Mouse (Mus musculus): ENCODE results near the gene Fbxo9.
"Not testable (repeated sequence)": the region's sequence is repeated elsewhere in the genome, so short reads cannot be mapped to it uniquely, and the experiment has no call there.

Gene Fbxo9

DNA sequence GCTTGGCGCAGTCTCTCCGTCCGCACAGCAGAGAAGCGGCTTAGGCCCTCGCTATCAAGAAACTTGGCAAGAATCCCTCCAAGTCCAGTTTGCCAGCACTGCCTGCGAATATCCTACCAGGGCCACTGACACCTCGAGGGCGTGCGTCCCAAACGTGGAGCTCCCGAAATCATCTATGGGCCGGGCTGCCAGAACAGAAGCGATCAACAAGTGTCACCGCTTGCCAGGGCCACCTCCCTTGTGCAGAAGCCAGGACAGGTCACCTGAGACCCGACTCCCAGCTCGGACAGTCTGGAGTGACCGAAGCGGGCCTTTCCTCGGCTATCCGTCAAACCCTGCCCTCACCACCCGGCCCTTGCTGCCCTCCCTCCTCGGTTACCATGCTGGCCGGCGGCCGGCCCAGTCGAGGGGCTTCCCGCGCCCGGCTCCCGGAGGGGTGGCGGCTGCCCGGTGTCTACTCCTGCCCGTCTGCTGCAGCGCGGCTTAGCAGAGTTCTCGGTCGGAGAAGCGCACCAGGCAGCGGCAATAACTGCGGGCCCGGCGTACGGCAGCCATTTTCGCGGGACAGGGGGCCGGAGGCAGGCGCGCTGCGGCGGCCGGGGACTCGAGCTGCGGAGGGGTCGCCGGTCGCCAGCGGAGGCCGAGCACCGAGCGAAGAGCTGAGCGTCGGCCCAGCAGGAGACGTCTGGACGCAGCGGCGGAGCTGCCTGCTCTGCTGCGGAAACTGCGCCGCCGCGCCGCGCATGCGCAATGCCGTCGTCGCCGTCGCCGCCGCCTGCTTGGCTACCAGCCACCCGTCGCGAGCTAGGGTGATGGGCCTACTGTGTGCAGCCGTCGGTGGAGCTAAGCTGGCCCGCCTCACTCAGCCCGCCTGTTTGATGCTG is 711 bp downstream of the Fbxo9 start:
- DNase-seq (ENCODE audit: low read depth, low spot score): peak; percentile 83

DNA sequence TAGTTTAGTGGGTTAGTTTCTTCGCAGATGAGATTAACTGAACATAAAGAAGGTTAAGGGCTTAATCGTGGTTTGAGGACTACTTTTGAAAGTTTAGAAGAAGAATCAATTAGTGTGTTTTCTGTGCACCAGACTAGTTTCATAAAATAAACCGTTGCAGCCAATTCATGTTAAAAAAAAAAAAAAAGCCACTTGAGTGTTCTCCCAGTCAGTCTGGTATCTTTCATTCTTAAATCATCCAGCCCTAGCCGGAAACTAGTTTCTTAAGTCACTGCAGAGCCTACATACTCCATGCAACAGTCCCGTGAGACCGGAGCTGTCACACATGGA is 1.3 kb downstream of the Fbxo9 start:
- no peak for DNase-seq (ENCODE audit: low read depth, low spot score)

DNA sequence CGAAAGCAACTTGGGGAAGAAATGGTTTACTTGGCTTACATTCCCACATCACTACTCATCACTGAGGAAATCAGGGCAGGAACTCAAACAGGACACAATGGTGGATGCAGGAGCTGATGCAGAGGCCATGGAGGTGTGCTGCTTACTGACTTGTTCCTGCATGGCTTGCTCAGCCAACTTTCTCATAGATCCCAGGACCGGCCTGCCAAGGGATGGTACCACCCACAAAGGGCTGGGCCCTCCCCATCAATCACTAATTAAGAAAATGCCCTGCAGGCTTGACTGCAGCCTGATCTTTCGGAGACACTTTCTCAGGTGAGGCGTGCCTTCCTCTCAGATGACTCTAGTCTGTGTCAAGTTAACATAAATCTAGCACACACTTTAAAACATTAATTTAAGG is 2.0 kb downstream of the Fbxo9 start:
- no peak for DNase-seq (ENCODE audit: low read depth, low spot score)

DNA sequence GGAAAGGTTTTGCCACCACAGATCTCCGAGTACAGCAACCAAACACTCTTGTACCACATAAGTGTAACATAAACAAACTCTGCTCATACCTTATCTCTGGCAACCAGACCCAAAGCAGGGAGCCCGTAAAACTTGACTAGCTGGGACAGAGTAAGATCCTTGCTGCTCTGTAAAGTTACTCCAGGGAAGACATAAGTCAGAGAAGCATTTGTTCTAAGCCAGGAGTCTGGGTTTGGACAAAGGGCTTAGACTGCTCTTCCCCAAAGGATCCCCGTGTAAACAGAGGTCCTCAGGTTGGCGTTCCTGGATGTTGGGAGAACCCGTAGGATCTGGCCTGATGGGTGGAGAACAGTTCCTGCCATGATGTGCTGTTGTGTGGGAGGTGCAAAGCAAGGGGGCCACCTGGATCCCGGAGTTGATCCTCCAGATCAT is 3.3 kb downstream of the Fbxo9 start:
- no peak for DNase-seq (ENCODE audit: low read depth, low spot score)

DNA sequence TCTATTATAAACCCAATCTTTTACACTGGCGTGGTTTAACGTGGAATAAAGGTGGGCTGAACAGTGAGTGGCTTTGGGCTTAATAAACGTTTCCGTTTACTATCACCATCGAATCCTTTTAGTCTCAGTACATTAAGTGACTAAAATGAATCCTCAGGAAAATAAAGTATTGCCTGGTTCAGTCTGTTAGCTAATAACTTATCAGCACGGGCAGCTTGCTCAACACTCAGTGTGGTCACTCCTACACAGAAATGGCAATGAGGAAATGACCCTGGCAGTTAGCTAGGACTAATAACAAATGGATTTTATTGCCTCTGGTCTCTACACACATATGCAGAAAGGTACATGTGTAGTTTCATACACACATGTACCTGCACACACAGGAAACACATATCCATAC is 3.9 kb downstream of the Fbxo9 start:
- DNase-seq (ENCODE audit: low read depth, low spot score): no peak

DNA sequence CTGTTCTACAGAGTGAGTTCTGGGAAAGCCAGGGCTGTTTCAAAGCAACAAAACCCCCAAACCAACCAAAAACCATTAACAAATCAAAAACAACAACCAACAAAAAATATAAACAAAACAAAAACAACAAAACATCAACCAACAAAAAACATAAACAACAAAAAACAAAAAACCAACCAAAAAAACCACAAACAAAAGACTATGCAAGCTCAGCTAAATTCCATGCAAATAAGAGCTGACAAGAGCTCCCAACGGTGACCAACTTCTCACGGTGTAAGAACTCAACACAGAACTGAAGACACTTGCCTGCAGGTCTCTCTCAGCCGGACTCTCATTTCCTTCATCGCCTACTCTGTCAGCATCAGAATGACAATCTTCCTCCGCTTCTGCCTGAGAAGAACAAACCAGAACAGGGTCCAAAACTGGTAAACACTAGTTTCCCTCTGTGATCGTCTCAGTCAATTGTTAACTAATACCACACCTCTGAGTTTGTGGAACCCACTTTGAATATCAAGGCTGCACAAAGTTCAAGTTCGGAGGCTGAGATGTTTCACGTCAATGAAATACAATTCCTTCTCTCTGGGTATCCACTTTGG is 4.8 kb downstream of the Fbxo9 start:
- DNase-seq (ENCODE audit: low read depth, low spot score): peak; percentile 82

DNA sequence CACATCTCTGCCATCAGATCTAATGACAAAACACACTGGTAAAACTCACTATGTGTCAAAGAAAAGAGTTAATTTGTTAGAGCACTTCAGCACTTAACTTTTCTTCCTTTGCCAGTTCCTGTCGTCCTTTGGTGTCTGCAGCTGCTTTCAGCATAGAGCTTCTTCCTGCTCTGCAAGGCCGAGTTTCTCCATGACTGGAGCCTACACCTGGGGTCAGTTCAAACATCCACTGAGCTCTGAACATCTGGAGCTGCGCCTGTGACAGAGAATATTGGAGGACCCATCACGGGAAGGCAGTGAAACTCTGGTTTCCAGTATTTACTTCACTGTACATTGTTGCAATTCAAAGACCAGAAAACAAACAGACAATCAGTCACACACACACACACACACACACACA is 7.4 kb downstream of the Fbxo9 start:
- no peak for DNase-seq (ENCODE audit: low read depth, low spot score)

DNA sequence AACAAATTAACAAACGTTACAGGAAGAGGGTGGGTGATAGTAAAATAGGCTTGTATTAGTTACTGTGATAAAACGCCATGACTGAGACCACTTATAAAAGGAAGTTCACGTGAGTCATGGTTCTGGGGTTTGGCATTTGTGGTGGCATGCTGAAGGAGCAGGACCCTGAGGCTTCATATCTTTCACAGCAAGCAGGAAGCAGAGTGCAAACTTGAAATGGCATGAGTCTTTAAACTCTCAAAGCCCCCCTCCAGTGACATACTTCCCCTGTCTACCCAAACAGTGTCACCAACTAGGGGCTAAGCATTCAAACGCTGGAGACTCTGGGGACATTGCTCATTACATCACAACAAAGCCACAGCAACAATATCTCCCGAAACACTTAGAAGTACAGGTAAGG is 7.9 kb downstream of the Fbxo9 start:
- DNase-seq (ENCODE audit: low read depth, low spot score): no peak

DNA sequence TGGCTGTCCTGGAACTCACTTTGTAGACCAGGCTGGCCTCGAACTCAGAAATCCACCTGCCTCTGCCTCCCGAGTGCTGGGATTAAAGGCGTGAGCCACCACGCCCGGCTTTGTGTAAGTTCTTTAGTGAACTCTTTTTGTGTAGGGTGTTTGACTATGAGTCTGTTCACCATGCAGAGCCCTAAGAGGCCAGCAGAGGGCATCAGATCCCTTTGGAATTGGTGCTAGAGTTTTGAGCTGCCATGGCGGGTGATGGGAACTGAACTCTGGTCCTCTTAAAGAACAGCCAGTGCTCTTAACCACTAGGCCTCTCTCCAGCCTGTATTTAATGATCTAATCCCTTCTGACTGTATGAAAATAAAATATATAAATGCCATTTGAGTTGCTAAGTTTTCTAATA is 12.5 kb downstream of the Fbxo9 start:
- peak; percentile 78 for DNase-seq (ENCODE audit: low read depth, low spot score)

DNA sequence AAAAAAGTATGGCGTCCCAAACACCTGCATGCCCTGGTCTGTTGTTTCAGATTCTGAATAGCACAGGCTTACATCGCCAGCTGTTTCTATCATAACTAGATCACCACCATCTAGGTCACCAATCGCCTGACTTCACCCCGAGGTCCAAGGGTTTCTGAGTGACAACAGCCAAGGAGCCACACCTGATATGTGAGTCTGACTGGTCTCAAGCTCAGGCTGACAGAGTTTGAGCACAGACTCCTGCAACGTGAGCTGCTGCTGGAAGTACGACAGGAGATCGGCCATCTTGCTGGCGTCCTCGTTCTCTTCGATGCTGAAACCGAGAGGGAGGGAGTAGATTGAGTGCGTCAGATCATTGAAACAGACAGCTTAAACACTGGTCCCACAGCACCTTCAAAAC is 13.2 kb downstream of the Fbxo9 start:
- DNase-seq (ENCODE audit: low read depth, low spot score): no peak

DNA sequence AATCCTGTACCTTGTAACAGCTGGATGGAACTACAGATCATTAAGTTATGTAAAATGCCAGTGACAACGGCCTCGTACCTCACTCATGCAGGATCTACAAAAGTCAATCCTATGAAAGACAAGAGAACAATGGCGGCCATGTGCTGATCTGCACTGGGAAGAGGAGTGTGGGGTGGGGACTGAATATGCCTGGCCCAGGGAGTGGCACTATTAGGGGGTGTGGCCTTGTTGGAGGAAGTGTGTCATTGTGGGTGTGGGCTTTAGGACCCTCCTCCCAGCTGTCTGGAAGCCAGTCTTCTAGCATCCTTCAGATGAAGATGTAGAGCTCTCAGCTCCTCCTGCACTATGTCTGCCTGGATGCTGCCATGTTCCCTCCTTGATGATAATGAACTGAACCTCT is 18.3 kb downstream of the Fbxo9 start:
- DNase-seq (ENCODE audit: low read depth, low spot score): peak; percentile 63

DNA sequence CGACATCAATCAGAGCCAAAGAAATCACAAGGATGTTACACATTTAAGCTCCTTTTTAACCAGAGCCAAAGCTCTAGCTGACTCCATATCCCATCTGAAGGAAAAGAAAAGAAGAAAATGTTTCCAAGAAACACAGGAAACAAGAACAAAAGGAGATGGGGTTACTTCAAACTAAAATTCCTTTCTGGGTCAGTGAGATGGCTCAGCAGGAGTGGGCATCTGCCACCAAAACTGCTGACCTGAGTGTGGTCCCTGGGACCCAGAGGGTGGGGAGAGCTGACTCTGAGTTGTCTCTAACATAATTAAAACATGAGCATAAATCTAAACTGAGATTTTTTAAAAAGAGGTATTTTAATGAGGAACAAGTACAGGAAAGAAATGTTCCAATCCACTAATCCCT is 19.0 kb downstream of the Fbxo9 start:
- DNase-seq (ENCODE audit: low read depth, low spot score): no peak

DNA sequence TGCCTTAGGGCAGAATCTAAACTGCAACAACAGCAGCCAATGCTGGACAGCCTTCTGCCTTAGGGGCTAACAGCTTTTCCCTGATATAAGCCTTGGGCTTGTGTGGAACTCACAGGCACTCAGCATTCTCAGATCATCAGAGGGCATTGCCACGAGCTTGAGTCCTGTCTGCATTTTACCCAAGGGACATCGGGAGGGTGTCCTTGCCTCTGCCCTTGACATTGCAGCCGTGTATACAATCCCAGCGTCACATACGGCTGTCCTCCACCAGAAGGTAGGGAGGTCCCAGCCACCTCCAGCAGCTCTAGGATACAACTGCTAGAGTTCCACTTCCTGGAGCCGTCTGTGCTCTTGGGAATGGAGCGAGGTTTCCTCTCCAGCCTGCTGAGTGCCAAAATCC is 19.9 kb downstream of the Fbxo9 start:
- DNase-seq (ENCODE audit: low read depth, low spot score): no peak

DNA sequence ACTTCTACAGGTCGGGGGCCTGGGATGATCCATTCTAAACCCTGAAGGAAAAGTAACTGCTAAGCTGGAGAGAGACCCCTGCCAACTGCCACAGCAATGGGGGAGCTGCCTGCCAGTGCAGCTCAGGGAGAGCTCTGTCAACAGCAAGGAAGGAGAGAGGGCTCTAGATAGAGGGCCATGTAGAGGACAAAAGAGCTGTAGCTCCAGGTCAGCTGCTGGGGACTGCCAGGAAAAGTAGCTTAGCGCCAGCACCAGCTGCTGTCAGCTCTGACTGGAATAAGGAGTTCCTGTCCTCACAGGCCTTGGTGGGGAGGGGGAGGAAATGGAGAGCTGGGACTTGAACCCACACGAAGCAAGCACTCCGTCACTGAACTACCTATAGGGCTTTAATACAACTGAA is 20.3 kb downstream of the Fbxo9 start:
- DNase-seq (ENCODE audit: low read depth, low spot score): no peak

DNA sequence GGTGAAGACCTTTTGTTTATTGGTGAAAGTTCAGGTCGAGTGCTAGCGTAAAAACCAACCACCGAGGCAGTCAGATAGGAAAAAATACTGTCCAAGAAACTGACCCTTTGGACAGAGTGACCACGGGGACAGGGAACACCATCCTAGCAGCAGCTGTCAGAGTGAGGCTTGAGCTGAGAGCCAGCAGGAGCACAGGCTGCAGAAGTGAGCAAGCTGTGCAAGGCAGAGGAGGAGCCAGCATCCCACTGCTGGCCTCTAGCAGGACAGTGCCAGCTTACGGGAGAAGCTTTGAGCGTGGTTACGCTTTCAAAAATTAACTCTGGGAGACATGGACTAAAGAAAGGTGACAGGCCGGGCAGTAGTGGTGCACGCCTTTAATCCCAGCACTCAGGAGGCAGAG is 21.1 kb downstream of the Fbxo9 start:
- no peak for DNase-seq (ENCODE audit: low read depth, low spot score)

DNA sequence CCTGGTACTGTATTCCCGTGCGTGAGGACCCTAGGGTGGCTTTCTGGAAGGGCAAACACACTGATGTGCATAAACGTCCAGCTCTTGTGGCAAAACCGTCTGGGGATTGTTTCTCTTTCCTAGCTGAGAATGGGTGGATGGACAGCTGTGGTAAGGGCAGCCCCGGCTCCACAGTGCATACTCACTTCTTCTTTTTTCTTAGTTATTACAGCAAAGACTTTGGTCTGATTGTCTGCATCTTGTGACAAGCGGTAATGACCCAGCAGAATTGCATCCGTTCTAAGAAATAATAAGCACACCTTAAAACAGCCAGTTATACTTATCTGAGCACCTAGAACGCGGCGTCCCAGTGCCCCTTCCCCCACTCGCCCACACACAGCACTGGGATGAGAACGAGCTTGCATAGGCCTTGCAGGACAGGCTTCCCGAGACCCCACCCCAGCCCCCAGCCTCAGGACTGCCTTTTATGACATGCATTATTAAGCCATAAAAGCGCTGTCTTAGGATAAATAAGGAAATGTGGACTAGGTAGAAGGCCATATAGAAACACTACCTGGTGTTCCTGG is 23.1 kb downstream of the Fbxo9 start:
- no peak for DNase-seq (ENCODE audit: low read depth, low spot score)

DNA sequence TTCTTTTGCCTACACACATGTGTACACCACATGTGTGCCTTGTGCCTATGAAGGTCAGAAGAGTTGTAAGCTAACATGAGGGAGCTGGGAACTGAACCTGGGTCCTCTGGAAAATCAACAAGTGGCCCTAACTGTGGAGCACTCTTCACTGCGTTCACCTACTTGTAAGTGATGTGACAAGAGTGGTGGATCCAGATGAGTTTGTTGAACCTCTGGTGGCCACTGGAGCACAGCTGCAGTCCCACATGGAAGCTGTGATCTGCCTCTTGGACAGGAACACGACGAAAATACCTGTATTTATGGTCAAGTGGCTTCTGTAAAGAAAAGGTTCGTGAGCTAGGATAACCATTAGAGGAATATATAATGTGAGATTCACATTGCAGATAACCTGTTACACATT is 24.5 kb downstream of the Fbxo9 start:
- no peak for DNase-seq (ENCODE audit: low read depth, low spot score)

DNA sequence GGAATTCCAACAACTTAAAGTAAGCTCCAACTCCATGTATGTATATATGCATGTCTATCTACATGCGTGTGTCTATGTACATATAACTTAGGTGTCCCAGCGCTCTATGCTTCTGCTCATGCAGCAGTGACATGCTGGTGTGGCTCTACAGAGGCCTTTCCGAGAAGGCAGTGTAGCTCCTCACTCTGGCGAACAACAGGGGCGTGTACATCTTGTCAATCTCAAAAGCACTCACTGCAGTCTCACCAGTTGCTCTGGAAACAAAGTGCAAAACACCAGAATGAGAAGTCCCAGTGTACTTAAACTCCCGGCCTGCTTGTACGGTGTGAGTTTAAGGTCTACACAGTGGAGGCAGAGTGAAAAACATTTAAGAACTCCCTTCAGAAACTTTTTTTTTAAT is 27.0 kb downstream of the Fbxo9 start:
- DNase-seq (ENCODE audit: low read depth, low spot score): peak; percentile 16

DNA sequence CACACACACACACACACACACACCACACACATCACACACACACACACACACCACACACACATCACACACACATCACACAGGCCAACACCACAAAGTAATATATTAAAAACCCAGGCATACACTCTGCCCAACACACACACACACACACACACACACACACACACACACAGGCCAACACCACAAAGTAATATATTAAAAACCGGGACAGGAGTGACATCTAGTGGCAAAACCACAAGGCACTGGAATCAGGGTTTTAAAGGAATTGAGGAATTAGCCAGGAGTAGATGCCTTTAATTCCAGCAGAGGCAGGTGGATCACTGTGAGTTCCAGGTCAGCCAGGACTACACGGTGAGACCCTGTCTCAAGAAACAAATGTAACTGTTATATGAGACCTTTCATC is 30.6 kb downstream of the Fbxo9 start:
- DNase-seq (ENCODE audit: low read depth, low spot score): peak; percentile 37

DNA sequence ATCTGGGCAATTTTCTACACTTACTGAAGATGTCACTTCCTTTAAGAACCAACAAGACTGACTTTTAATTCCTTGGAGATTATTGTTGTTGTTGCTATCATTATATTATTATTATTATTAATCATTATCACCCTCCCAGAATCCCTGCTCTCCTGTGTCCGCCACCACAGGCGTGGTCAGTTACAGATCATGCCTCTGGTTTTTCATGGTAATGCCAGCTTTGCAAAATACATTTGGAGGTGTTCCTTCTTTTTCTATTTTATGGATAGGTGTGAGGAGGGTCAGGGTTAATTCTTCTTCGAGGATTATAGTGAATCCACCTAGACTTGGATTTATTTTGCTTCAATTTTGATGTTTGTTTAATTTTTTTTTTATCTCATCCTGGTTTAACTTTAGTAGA is 33.6 kb downstream of the Fbxo9 start:
- no peak for DNase-seq (ENCODE audit: low read depth, low spot score)

DNA sequence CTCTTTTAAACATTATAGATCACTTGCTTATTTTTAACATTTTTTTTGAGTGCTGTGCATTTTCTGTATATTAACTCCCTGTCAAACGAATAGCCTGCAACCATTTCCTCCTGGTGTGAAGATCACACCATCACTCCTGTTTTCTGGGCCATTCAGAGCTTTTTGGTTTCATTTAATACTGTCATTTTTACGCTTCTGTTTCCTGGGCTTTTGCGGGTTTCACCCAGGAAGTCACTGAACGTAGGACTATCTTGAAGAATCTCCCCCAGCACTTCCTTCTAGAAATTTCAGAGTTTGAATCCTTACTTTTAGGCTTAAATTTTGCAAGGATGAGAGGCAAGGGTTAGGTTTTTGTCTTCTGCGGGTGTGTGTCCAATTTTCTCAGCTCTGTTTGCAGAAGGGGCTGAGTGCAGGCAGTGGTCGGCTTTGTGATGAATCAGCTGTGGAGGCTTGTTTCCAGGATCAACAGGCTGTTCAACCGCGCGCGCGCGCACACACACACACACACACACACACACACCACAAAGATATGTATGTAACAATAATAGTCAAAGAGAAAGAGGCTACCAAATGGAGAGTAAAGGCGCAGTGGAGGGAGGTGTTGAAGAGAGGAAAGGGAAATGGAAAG is 35.0 kb downstream of the Fbxo9 start:
- no peak for DNase-seq (ENCODE audit: low read depth, low spot score)

DNA sequence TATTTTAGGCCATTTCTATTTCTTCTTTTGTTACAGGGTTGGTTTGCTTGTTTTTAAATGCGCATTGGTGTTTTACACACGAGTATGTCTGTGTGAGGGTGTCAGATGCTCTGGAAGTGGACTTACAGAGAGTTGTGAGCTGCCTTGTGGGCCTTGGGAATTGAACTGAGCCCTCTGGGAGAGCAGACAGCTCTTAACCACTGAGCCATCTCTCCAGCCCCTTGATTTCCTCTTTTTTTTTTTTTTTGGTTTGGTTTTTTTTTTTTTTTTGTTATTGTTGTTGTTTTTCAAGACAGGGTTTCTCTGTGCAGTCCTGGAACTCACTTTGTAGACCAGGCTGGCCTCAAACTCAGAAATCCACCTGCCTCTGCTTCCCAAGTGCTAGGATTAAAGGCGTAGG is 35.6 kb downstream of the Fbxo9 start:
- DNase-seq (ENCODE audit: low read depth, low spot score): not testable (repeated sequence)

DNA sequence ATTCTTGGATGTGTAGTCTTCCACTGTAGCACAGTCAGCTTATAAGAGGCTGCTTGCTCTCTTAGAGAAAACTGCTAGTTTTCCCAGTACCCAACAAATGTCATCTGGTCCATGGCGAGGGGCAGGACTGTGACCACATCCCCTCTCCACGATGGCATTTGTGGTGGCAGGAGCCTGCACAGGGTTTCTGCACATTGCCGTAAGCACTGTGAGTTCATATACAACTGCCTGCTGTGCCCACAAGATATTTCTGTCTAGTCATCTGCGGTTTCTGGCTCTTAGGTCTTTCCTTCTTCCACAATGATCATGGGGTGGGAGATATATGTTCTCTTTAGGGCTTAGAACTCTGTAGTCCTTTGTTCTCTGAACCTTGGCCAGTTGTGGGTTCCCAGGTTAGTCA is 37.2 kb downstream of the Fbxo9 start:
- DNase-seq (ENCODE audit: low read depth, low spot score): no peak
